Mouse (Mus musculus) layer of hippocampus, postnatal 14 days (tissue): ENCODE results near the gene Gm17467. TPM values are rescaled to one million over a fixed set of nuclear protein-coding genes. Genes with fewer than 3 reads are reported as not detected.
"Not testable (repeated sequence)": the region's sequence is repeated elsewhere in the genome, so short reads cannot be mapped to it uniquely, and the experiment has no call there.

Source experiments
- DNase-seq, 2 experiments: peaks; one replicate each; pipeline ENCODE4 v3.0.0; 2021 to 2022; ENCODE audit warnings: low spot score in 2 of 2, mixed read lengths in 1 of 2
- long read RNA-seq, 2 experiments: library from polyadenylated mRNA; stranded (forward); transcript quantifications; one replicate each; pipeline ENCODE4 v2.0.0; 2021
- total RNA-seq, 2 experiments: library from RNA; stranded (reverse); gene quantifications; 2 replicates each; pipeline ENCODE4 v1.2.3; 2021

The Gm17467 gene
- not detected for total RNA-seq
- long read RNA-seq, experiment 1, result 0 reads
- long read RNA-seq, experiment 2, result 0 reads

DNA sequence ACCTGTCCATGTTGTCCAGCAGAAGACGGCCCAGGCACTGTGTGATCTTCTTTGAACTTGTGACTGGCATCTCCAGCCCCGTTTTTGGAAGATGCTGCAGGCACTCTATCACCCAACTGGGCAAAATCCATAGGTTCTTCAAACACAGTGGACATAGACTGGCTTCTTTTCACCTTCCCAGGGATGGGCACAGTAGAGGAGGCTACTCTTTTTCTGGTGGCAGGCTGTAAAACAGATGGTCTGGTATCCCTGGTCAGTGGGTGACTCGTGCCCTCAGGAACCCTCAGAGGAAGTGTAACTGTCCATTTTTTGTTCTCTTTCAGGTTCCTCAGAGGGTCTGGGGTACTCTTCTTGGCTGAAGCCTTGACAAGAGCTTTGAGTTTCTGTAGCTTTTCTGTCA is at the start of gene Gm17467:
Gm17467 (minus strand) TSS at position 101 of the 400 bp plus-strand sequence.
- DNase-seq, result not testable (repeated sequence)

Other genes starting within 250 kb of the Gm17467 start
- gene Cldn34c2, start 123.1 kb downstream of the Gm17467 start, total RNA-seq, result 1 to 10 TPM in 1 of 2 experiments, not detected in 1; 2.3 TPM
- gene Cldn34c3, start 88.9 kb upstream of the Gm17467 start, total RNA-seq, result not detected